Mouse (Mus musculus) forebrain, postnatal 0 days (tissue): ENCODE data around the gene Togaram1. TPM values are rescaled to one million over a fixed set of nuclear protein-coding genes. Genes with fewer than 3 reads are reported as not detected.

Source experiments
- ATAC-seq: fragments of 200-750 bp; cut with Nextera tagmentation; 2 replicates; pipeline ENCODE4 v1.8.0; 2017; ENCODE audit warnings: mild to moderate bottlenecking, moderate library complexity
- DNase-seq: peaks from one replicate; pipeline ENCODE4 v3.0.0-alpha.2; 2015
- H3K27ac ChIP-seq: fragments of 300-500 bp; sonication (generic); 2 replicates; pipeline ENCODE4 v1.5.1; 2014; ENCODE audit warnings: low read depth, mild to moderate bottlenecking, antibody characterized with exemption, low read length, moderate library complexity, mixed read lengths
- H3K27me3 ChIP-seq: fragments of 300-500 bp; sonication (generic); 2 replicates; pipeline ENCODE4 v1.6.1; 2014; ENCODE audit warnings: mild to moderate bottlenecking, low read length, mixed read lengths; ENCODE audit not compliant: insufficient read depth
- H3K36me3 ChIP-seq: fragments of 300-500 bp; sonication (generic); 2 replicates; pipeline ENCODE4 v1.6.1; 2014; ENCODE audit warnings: mild to moderate bottlenecking, moderate library complexity; ENCODE audit not compliant: insufficient read depth
- H3K4me1 ChIP-seq: fragments of 300-500 bp; sonication (generic); 2 replicates; pipeline ENCODE4 v1.6.1; 2014; ENCODE audit warnings: antibody characterized with exemption; ENCODE audit not compliant: insufficient read depth
- H3K4me2 ChIP-seq: fragments of 300-500 bp; sonication (generic); 2 replicates; pipeline ENCODE4 v1.6.1; 2014; ENCODE audit warnings: low read depth, mild to moderate bottlenecking, moderate library complexity
- H3K4me3 ChIP-seq: fragments of 300-500 bp; sonication (generic); 2 replicates; pipeline ENCODE4 v1.5.1; 2014; ENCODE audit warnings: low read depth, low read length, mixed read lengths
- H3K9ac ChIP-seq: fragments of 300-500 bp; sonication (generic); 2 replicates; pipeline ENCODE4 v1.6.1; 2014; ENCODE audit warnings: mild to moderate bottlenecking
- H3K9me3 ChIP-seq: fragments of 300-500 bp; sonication (generic); 2 replicates; pipeline ENCODE4 v1.6.1; 2016; ENCODE audit warnings: low read length
- CTCF ChIP-seq: sonication (generic); IDR thresholded peaks from 2 replicates; pipeline ENCODE4 v1.5.1; 2016; ENCODE audit warnings: antibody characterized with exemption, control low read depth, low read depth
- WGBS: fragments of 180-500 bp; shearing (Covaris S2); extraction: QIAGEN DNeasy Blood & Tissue Kit; methylation state at CpG from one replicate; pipeline ENCODE4 v1.1.7; 2014; 5-methylcytosine and 5-hydroxymethylcytosine counted together
- polyA plus RNA-seq: library from polyadenylated mRNA; unstranded; fragments of >200 nt; fragmentation: Nextera tagmentation; extraction: Ambion mirVana; gene quantifications from 2 replicates; pipeline ENCODE4 v1.2.1, GENCODE M21; 2015
- total RNA-seq: library from RNA; depleted of rRNA; stranded (reverse); fragments of >200 nt; gene quantifications from 2 replicates; pipeline ENCODE4 v1.2.3, GENCODE M21; 2014; rRNA removed

Togaram1 gene
- total RNA-seq = 24.5 and 30.1 TPM in 2 replicates
- polyA plus RNA-seq = 8.2 and 15.2 TPM in 2 replicates

- no peaks in the 10 kb centered on the region for H3K9me3 ChIP-seq
These were observed at the start of gene Togaram1, which contains the start of gene Klhl28 for GRCm38 (mm10) chr12:64965124-64966026. Togaram1 (plus strand) TSS chr12:64965804. Klhl28 (minus strand) TSS chr12:64965534.

GRCm38 (mm10) chr12:64916735-64917134 lies 48.9 kb upstream of the Togaram1 start:
- no peak for ATAC-seq
- no peak overlapping the region for H3K4me3 ChIP-seq

More at GRCm38 (mm10) chr12:64965124-64966026, at the start of gene Togaram1, which contains the start of gene Klhl28:
- peak within 1 kb of the TSS; percentile 72 for H3K4me2 ChIP-seq
- DNase-seq = peak; percentile 99
- WGBS = under 1% methylated on average over 44 of the region's 45 CpGs
- peaks cover 20% of the 10 kb centered on the region for H3K4me1 ChIP-seq
- TF ChIP-seq CTCF = no peak
- peak within 1 kb of the TSS; percentile 92 for H3K27ac ChIP-seq
- peak within 1 kb of the TSS; percentile 68 for H3K4me3 ChIP-seq
- no peaks in the 10 kb centered on the region for H3K27me3 ChIP-seq
- peak within 1 kb of the TSS; percentile 72 for H3K9ac ChIP-seq
- no peaks in the 10 kb centered on the region for H3K36me3 ChIP-seq
- peak; percentile 98 for ATAC-seq

GRCm38 (mm10) chr12:64917578-64918471 lies 47.8 kb upstream of the Togaram1 start, which contains the start of gene Gm527:
Gm527 (plus strand) TSS chr12:64917906.
- H3K9me3 ChIP-seq = no peaks in the 10 kb centered on the region
- peak within 1 kb of the TSS; percentile 85 for H3K27ac ChIP-seq
- ATAC-seq = peak; percentile 100
- H3K4me1 ChIP-seq = no peaks in the 10 kb centered on the region
- H3K36me3 ChIP-seq = peaks cover 7% of the 10 kb centered on the region
- peak; percentile 95 for DNase-seq
- H3K4me2 ChIP-seq = peak within 1 kb of the TSS; percentile 83
- WGBS = 2% methylated on average over 68 of the region's 93 CpGs
- no peaks in the 10 kb centered on the region for H3K27me3 ChIP-seq
- H3K4me3 ChIP-seq = peak within 1 kb of the TSS; percentile 90
- peak within 1 kb of the TSS; percentile 76 for H3K9ac ChIP-seq
- TF ChIP-seq CTCF = no peak

More at GRCm38 (mm10) chr12:64916735-64917134, 48.9 kb upstream of the Togaram1 start:
- no peak overlapping the region for H3K9ac ChIP-seq
- no peak for TF ChIP-seq CTCF
- no peaks in the 10 kb centered on the region for H3K4me1 ChIP-seq
- no peak overlapping the region for H3K27ac ChIP-seq
- H3K27me3 ChIP-seq = no peaks in the 10 kb centered on the region
- H3K36me3 ChIP-seq = no peaks in the 10 kb centered on the region; the same call in 1 of the 2 replicates
- peak overlapping the region; percentile 83; the same call in 1 of the 2 replicates for H3K4me2 ChIP-seq
- no peak for DNase-seq
- no peaks in the 10 kb centered on the region for H3K9me3 ChIP-seq

GRCm38 (mm10) chr12:64937493-64937892 lies 28.1 kb upstream of the Togaram1 start:
- H3K27ac ChIP-seq = no peak overlapping the region
- DNase-seq (no peak), ATAC-seq (no peak)
- H3K4me1 ChIP-seq = no peaks in the 10 kb centered on the region
- no peak; the same call in 1 of the 2 replicates for TF ChIP-seq CTCF
- no peaks in the 10 kb centered on the region for H3K27me3 ChIP-seq
- H3K4me3 ChIP-seq = no peak overlapping the region
- H3K36me3 ChIP-seq = 0 out of 2 replicates have a peak, but pooled peaks cover 3% of the 10 kb centered on the region
- H3K9me3 ChIP-seq = no peaks in the 10 kb centered on the region
- H3K4me2 ChIP-seq = no peak overlapping the region
- 92% methylated on average over 2 of the region's 2 CpGs for WGBS
- no peak overlapping the region for H3K9ac ChIP-seq

- no peaks in the 10 kb centered on the region for H3K9me3 ChIP-seq
- no peak for ATAC-seq
- H3K4me1 ChIP-seq = peaks cover 15% of the 10 kb centered on the region
- no peaks in the 10 kb centered on the region for H3K27me3 ChIP-seq
- TF ChIP-seq CTCF = no peak
- H3K4me2 ChIP-seq = peak overlapping the region; percentile 71
- DNase-seq = no peak
- H3K27ac ChIP-seq = no peak overlapping the region
- H3K9ac ChIP-seq = peak overlapping the region; percentile 54
- H3K36me3 ChIP-seq = no peaks in the 10 kb centered on the region
- WGBS = 25% methylated on average over 4 of the region's 4 CpGs
- H3K4me3 ChIP-seq = peak overlapping the region; percentile 68
These were observed 1.0 kb upstream of the Togaram1 start for GRCm38 (mm10) chr12:64964560-64964959.

GRCm38 (mm10) chr12:64966101-64966631 lies 562 bp downstream of the Togaram1 start:
- Histone ChIP-seq H3K36me3 (no peaks in the 10 kb centered on the region), H3K9ac (peak overlapping the region; percentile 72), H3K27me3 (no peaks in the 10 kb centered on the region), H3K4me3 (peak overlapping the region; percentile 68), H3K27ac (peak overlapping the region; percentile 92), H3K4me2 (peak overlapping the region; percentile 72), H3K4me1 (peaks cover 28% of the 10 kb centered on the region), H3K9me3 (no peaks in the 10 kb centered on the region)
- DNase-seq = peak; percentile 67
- 1% methylated on average over 44 of the region's 44 CpGs for WGBS
- peak; percentile 15 for ATAC-seq
- TF ChIP-seq CTCF = no peak
